Mouse (Mus musculus): Measurements from ENCODE around the gene Nktr. TPM values are rescaled to one million over a fixed set of nuclear protein-coding genes. Genes with fewer than 3 reads are reported as not detected.

Gene Nktr
- total and polyA plus RNA-seq, 2 experiments from 2014 or later, result 43.2 to 97.3 TPM

- Histone ChIP-seq H3K4me3 (ENCODE audit: low read depth, low read length) (no peak overlapping the region), H3K4me1 (ENCODE audit: insufficient read depth) (no peaks in the 10 kb centered on the region), H3K27me3 (ENCODE audit: insufficient read depth, low read length) (peaks cover 16% of the 10 kb centered on the region), H3K27ac (ENCODE audit: low read depth, low read length) (no peak overlapping the region), H3K9me3 (ENCODE audit: low read length) (no peaks in the 10 kb centered on the region), H3K4me2 (ENCODE audit: low read depth) (no peak overlapping the region), H3K9ac (no peak overlapping the region), H3K36me3 (ENCODE audit: insufficient read depth) (no peaks in the 10 kb centered on the region)
- 73% methylated on average over 10 of the region's 10 CpGs for WGBS
- no peak for ATAC-seq
- no peak for TF ChIP-seq CTCF (IDR thresholded peaks at IDR 0.05; ENCODE audit: low read depth)
- DNase-seq, result no peak
Observed at GRCm38 (mm10) chr9:121775951-121776350, 57.0 kb downstream of the Nktr start.

- WGBS, result 78% methylated on average over 7 of the region's 7 CpGs
Observed at GRCm38 (mm10) chr9:121776511-121776910, 57.5 kb downstream of the Nktr start.

GRCm38 (mm10) chr9:121777484-121778065 lies 58.6 kb downstream of the Nktr start, which contains the start of gene Klhl40:
Gene Klhl40 (plus strand): TSS chr9:121777607.
- 14% methylated on average over 30 of the region's 30 CpGs for WGBS

More at GRCm38 (mm10) chr9:121776511-121776910, 57.5 kb downstream of the Nktr start:
- H3K27me3 ChIP-seq (ENCODE audit: insufficient read depth, low read length), result peaks cover 16% of the 10 kb centered on the region
- H3K4me1 ChIP-seq (ENCODE audit: insufficient read depth), result no peaks in the 10 kb centered on the region
- H3K9ac ChIP-seq, result no peak overlapping the region
- H3K9me3 ChIP-seq (ENCODE audit: low read length), result no peaks in the 10 kb centered on the region
- no peaks in the 10 kb centered on the region for H3K36me3 ChIP-seq (ENCODE audit: insufficient read depth)
- H3K27ac ChIP-seq (ENCODE audit: low read depth, low read length), result no peak overlapping the region
- no peak for DNase-seq
- TF ChIP-seq CTCF (IDR thresholded peaks at IDR 0.05; ENCODE audit: low read depth), result no peak
- no peak for ATAC-seq
- H3K4me3 ChIP-seq (ENCODE audit: low read depth, low read length), result no peak overlapping the region
- no peak overlapping the region for H3K4me2 ChIP-seq (ENCODE audit: low read depth)

GRCm38 (mm10) chr9:121778066-121778624 lies 59.2 kb downstream of the Nktr start:
- peak; percentile 17; the same call in 1 of the 2 replicates for TF ChIP-seq CTCF (IDR thresholded peaks at IDR 0.05; ENCODE audit: low read depth)
- Histone ChIP-seq H3K27ac (ENCODE audit: low read depth, low read length) (no peak overlapping the region), H3K4me2 (ENCODE audit: low read depth) (peak overlapping the region; percentile 75), H3K36me3 (ENCODE audit: insufficient read depth) (no peaks in the 10 kb centered on the region), H3K9me3 (ENCODE audit: low read length) (no peaks in the 10 kb centered on the region), H3K9ac (peak overlapping the region; percentile 40), H3K4me1 (ENCODE audit: insufficient read depth) (no peaks in the 10 kb centered on the region), H3K27me3 (ENCODE audit: insufficient read depth, low read length) (peaks cover 16% of the 10 kb centered on the region), H3K4me3 (ENCODE audit: low read depth, low read length) (peak overlapping the region; percentile 37)
- WGBS, result 9% methylated on average over 54 of the region's 54 CpGs
- DNase-seq (peak; percentile 78), ATAC-seq (peak; percentile 78)

More at GRCm38 (mm10) chr9:121777484-121778065, 58.6 kb downstream of the Nktr start, which contains the start of gene Klhl40:
- Histone ChIP-seq H3K4me2 (ENCODE audit: low read depth) (peak within 1 kb of the TSS; percentile 75), H3K4me1 (ENCODE audit: insufficient read depth) (no peaks in the 10 kb centered on the region), H3K27ac (ENCODE audit: low read depth, low read length) (no peak within 1 kb of the TSS), H3K4me3 (ENCODE audit: low read depth, low read length) (peak within 1 kb of the TSS; percentile 37), H3K9ac (peak within 1 kb of the TSS; percentile 40), H3K27me3 (ENCODE audit: insufficient read depth, low read length) (peaks cover 16% of the 10 kb centered on the region), H3K9me3 (ENCODE audit: low read length) (no peaks in the 10 kb centered on the region), H3K36me3 (ENCODE audit: insufficient read depth) (no peaks in the 10 kb centered on the region)
- DNase-seq (no peak), ATAC-seq (peak; percentile 57)
- no peak for TF ChIP-seq CTCF (IDR thresholded peaks at IDR 0.05; ENCODE audit: low read depth)

- H3K9me3 ChIP-seq (ENCODE audit: low read length), result no peaks in the 10 kb centered on the region
- ATAC-seq, result no peak
- no peak overlapping the region for H3K4me2 ChIP-seq (ENCODE audit: low read depth)
Observed at GRCm38 (mm10) chr9:121784801-121785200, 65.8 kb downstream of the Nktr start.

GRCm38 (mm10) chr9:121785261-121785660 lies 66.3 kb downstream of the Nktr start:
- ATAC-seq, result no peak
- H3K4me2 ChIP-seq (ENCODE audit: low read depth), result no peak overlapping the region
- no peaks in the 10 kb centered on the region for H3K27me3 ChIP-seq (ENCODE audit: insufficient read depth, low read length)
- H3K9ac ChIP-seq, result no peak overlapping the region
- WGBS, result 92% methylated on average over 8 of the region's 8 CpGs
- no peaks in the 10 kb centered on the region for H3K9me3 ChIP-seq (ENCODE audit: low read length)
- H3K27ac ChIP-seq (ENCODE audit: low read depth, low read length), result no peak overlapping the region
- DNase-seq, result no peak
- no peaks in the 10 kb centered on the region for H3K4me1 ChIP-seq (ENCODE audit: insufficient read depth)
- H3K36me3 ChIP-seq (ENCODE audit: insufficient read depth), result no peaks in the 10 kb centered on the region
- no peak overlapping the region for H3K4me3 ChIP-seq (ENCODE audit: low read depth, low read length)
- TF ChIP-seq CTCF (IDR thresholded peaks at IDR 0.05; ENCODE audit: low read depth), result no peak

More at GRCm38 (mm10) chr9:121784801-121785200, 65.8 kb downstream of the Nktr start:
- Histone ChIP-seq H3K36me3 (ENCODE audit: insufficient read depth) (no peaks in the 10 kb centered on the region), H3K4me3 (ENCODE audit: low read depth, low read length) (no peak overlapping the region), H3K27ac (ENCODE audit: low read depth, low read length) (no peak overlapping the region), H3K9ac (no peak overlapping the region), H3K27me3 (ENCODE audit: insufficient read depth, low read length) (no peaks in the 10 kb centered on the region), H3K4me1 (ENCODE audit: insufficient read depth) (no peaks in the 10 kb centered on the region)
- no peak for TF ChIP-seq CTCF (IDR thresholded peaks at IDR 0.05; ENCODE audit: low read depth)
- 85% methylated on average over 12 of the region's 12 CpGs for WGBS
- DNase-seq, result no peak

- ATAC-seq (no peak), DNase-seq (no peak)
- Histone ChIP-seq H3K27me3 (ENCODE audit: insufficient read depth, low read length) (no peaks in the 10 kb centered on the region), H3K9ac (no peak overlapping the region), H3K27ac (ENCODE audit: low read depth, low read length) (no peak overlapping the region), H3K36me3 (ENCODE audit: insufficient read depth) (no peaks in the 10 kb centered on the region), H3K4me1 (ENCODE audit: insufficient read depth) (no peaks in the 10 kb centered on the region), H3K4me2 (ENCODE audit: low read depth) (no peak overlapping the region), H3K9me3 (ENCODE audit: low read length) (no peaks in the 10 kb centered on the region), H3K4me3 (ENCODE audit: low read depth, low read length) (no peak overlapping the region)
- no peak for TF ChIP-seq CTCF (IDR thresholded peaks at IDR 0.05; ENCODE audit: low read depth)
- WGBS, result 76% methylated on average over 2 of the region's 2 CpGs
Observed at GRCm38 (mm10) chr9:121786359-121786758, 67.4 kb downstream of the Nktr start.
